Mouse (Mus musculus): ENCODE measurements around the gene Sult2b1. TPM values are rescaled to one million over a fixed set of nuclear protein-coding genes. Genes with fewer than 3 reads are reported as not detected.

Gene Sult2b1
- polyA plus RNA-seq, 1 experiment, result 0.35 TPM

Other genes starting within 250 kb of the Sult2b1 start
- gene Hsd17b14, start 229.8 kb downstream of the Sult2b1 start, polyA plus RNA-seq (2012; rRNA removed), result 0.78 and 1.3 TPM in 2 replicates
- gene Bcat2, start 214.5 kb downstream of the Sult2b1 start, polyA plus RNA-seq (2012; rRNA removed), result 41.1 and 45.0 TPM in 2 replicates
- 3.1 and 3.5 TPM in 2 replicates for gene Fgf21, start 169.2 kb downstream of the Sult2b1 start, polyA plus RNA-seq (2012; rRNA removed)
- gene Fut1, start 167.4 kb downstream of the Sult2b1 start, polyA plus RNA-seq (2012; rRNA removed), result 0.17 and 0.24 TPM in 2 replicates
- 0.09 and 0.12 TPM in 2 replicates for gene Izumo1, start 162.9 kb downstream of the Sult2b1 start, polyA plus RNA-seq (2012; rRNA removed)
- gene Rasip1, start 157.2 kb downstream of the Sult2b1 start, polyA plus RNA-seq (2012; rRNA removed), result 3.2 and 3.6 TPM in 2 replicates
- 0.50 TPM in 2 replicates for gene Mamstr, start 144.7 kb downstream of the Sult2b1 start, polyA plus RNA-seq (2012; rRNA removed)
- 0.04 and 0.05 TPM in 2 replicates for gene Fut2, start 118.3 kb downstream of the Sult2b1 start, polyA plus RNA-seq (2012; rRNA removed)
- gene Ntn5, start 100.6 kb downstream of the Sult2b1 start, polyA plus RNA-seq (2012; rRNA removed), result 0.01 and 0.04 TPM in 2 replicates
- gene Sec1, start 90.3 kb downstream of the Sult2b1 start, polyA plus RNA-seq (2012; rRNA removed), result 0.01 and 0.02 TPM in 2 replicates
- gene Car11, start 84.8 kb downstream of the Sult2b1 start, polyA plus RNA-seq (2012; rRNA removed), result 0.48 and 0.74 TPM in 2 replicates
- gene Dbp, start 79.6 kb downstream of the Sult2b1 start, polyA plus RNA-seq (2012; rRNA removed), result 0.84 and 0.87 TPM in 2 replicates
- 485 and 498 TPM in 2 replicates for gene Rpl18, start 69.2 kb downstream of the Sult2b1 start, polyA plus RNA-seq (2012; rRNA removed)
- 9.6 and 10.4 TPM in 2 replicates for gene Sphk2, start 66.7 kb downstream of the Sult2b1 start, polyA plus RNA-seq (2012; rRNA removed)
- gene Fam83e, start 63.5 kb downstream of the Sult2b1 start, polyA plus RNA-seq (2012; rRNA removed), result 0.14 and 0.16 TPM in 2 replicates
- gene Spaca4, start 58.9 kb downstream of the Sult2b1 start, polyA plus RNA-seq (2012; rRNA removed), result not detected in 2 replicates
- 0.06 and 0.10 TPM in 2 replicates for gene Lmtk3, start 931 bp downstream of the Sult2b1 start, polyA plus RNA-seq (2012; rRNA removed)
- 15.6 and 16.9 TPM in 2 replicates for gene Cyth2, start 29.9 kb upstream of the Sult2b1 start, polyA plus RNA-seq (2012; rRNA removed)
- 0.07 and 0.11 TPM in 2 replicates for gene Kcnj14, start 40.1 kb upstream of the Sult2b1 start, polyA plus RNA-seq (2012; rRNA removed)
- 8.0 and 8.4 TPM in 2 replicates for gene Grwd1, start 46.3 kb upstream of the Sult2b1 start, polyA plus RNA-seq (2012; rRNA removed)
- gene Kdelr1, start 88.1 kb upstream of the Sult2b1 start, polyA plus RNA-seq (2012; rRNA removed), result 101 and 102 TPM in 2 replicates
- gene Grin2d, start 93.7 kb upstream of the Sult2b1 start, polyA plus RNA-seq (2012; rRNA removed), result 0.10 and 0.12 TPM in 2 replicates
- 0.16 and 0.32 TPM in 2 replicates for gene Syngr4, start 112.0 kb upstream of the Sult2b1 start, polyA plus RNA-seq (2012; rRNA removed)
- 11.3 and 12.3 TPM in 2 replicates for gene Tmem143, start 112.3 kb upstream of the Sult2b1 start, polyA plus RNA-seq (2012; rRNA removed)
- gene Emp3, start 136.7 kb upstream of the Sult2b1 start, polyA plus RNA-seq (2012; rRNA removed), result 32.1 and 34.4 TPM in 2 replicates
- gene Ccdc114, start 139.4 kb upstream of the Sult2b1 start, polyA plus RNA-seq (2012; rRNA removed), result 1.1 and 1.6 TPM in 2 replicates
- gene Abcc6, start 245.6 kb upstream of the Sult2b1 start, polyA plus RNA-seq (2012; rRNA removed), result 27.5 and 31.7 TPM in 2 replicates
- gene Nomo1, start 249.0 kb upstream of the Sult2b1 start, polyA plus RNA-seq (2012; rRNA removed), result 13.0 and 17.8 TPM in 2 replicates

Measured in liver, embryonic 18 days (tissue).